Mouse (Mus musculus): ENCODE data around the gene Rpl27.
A peak's percentile ranks its signal among the peaks of the same experiment; 100 is the strongest.
"Not testable (repeated sequence)": the region's sequence is repeated elsewhere in the genome, so short reads cannot be mapped to it uniquely, and the experiment has no call there.

Gene Rpl27

DNA sequence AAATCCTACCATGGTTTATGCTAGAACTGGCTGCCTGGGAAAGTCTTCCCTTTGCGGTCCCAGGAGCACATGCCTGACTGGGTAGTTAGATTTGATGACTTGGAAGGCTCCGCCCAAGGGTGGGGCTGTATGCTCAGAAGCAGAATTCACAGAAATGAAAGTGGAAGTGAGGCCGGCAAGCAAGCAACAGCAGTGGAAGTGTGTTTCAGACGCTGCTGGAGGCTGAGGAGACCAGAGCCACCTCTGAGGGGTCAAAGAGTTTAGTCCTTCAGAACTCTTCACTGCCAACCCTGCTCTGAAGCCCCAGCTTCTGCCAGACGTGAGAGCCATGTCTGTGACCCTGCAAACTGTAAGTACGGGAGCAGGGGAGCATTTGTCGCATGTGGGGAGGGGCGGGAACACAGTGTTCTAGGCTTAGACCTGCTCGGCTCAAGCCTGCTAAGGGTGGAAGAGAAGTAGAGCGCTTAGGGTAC is 6.2 kb downstream of the Rpl27 start, which contains the start of gene Ifi35:
TSS of gene Ifi35 (plus strand) at position 134 of the 473 bp plus-strand sequence.
- DNase-seq: peak; percentile 88 to 91

DNA sequence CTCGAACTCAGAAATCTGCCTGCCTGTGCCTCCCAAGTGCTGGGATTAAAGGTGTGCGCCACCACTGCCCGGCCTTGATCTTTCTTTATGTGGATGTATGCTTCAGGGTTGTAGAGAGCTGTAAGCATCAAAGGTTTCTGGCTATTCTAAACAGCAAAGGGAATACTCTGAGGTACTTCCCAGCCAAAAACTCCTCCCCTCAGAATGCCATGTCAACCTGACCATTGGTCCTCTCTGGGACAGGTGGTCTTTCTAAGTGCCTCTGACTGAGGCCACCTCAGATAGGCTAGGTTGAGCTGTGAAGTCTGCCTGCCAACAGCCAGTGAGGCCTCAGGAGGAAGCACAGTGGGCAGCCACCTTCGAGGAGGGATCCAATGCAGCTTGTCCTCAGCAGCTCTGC is 6.8 kb downstream of the Rpl27 start:
- no peak for DNase-seq

DNA sequence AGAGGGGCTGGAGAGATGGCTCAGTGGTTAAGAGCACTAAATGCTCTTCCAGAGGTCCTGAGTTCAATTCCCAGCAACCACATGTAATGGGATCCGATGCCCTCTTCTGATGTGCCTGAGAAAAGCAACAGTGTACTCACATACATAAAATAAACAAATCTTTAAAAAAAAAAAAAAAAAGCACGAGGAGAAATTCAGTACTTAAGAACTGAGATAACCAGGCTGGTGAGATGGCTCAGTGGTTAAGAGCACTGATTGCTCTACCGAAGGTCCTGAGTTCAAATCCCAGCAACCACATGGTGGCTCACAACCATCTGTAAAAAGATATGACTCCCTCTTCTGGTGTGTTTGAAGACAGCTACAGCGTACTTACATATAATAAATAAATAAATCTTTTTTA is 7.5 kb downstream of the Rpl27 start:
- not testable (repeated sequence) for DNase-seq

DNA sequence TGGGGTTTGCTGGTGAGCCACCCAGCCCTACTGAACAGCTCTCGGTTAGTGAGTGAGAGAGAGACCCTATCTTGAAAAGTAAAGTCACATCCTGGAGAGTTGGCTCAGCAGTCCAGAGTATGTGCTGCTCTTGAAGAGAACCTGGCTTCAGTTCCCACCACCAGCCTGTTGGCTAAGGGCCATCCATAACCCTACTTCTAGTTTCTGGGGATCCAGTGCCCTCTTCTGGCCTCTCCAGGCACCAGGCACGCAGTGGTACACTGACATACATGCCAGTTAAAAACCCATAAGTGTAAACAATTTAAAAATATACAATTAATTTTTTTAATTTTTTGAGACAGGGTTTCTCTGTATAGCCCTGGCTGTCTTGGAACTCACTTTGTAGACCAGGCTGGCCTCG is 8.3 kb downstream of the Rpl27 start:
- DNase-seq: peak in 1 of 2 experiments; percentile 30

DNA sequence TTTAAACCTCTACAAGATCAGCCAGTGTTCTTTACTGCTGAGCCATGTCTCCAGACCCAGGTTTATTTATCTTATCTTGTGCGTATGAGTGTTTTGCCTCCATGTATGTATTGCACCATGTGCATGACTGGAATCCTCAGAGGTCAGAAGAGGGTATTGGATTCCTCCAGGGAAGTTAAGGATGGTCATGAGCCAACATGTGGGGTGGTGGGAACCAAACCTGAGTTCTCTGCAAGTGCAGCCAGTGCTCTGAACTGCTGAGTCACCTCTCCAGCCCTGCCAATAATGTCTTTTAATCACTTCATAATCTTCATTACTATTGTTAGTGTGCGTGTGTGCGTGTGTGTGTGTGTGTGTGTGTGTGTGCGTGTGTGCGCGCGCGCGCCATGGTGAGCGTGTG is 9.4 kb downstream of the Rpl27 start:
- DNase-seq: no peak

GRCm38 (mm10) chr11:101452093-101452774 is 10.1 kb downstream of the Rpl27 start:
- DNase-seq: no peak

DNA sequence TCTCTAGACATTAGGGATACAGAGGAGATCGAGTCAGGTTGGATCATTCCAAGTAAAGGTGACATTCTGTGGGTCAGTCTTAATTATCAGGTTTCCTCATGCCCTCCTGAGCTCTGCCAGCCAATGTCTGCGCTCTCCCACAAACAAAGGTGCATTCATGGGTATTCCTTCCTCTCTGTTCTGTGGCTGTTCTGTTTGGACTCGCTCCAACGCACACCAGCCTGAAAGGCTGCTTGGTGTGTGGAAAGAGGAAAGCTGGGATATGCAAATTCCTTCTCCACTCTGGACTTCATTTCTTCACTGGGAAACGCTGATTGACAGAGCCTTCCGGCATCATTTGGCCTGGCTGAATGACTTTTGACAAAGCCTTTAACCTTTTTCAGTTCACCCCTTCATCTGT is 12.6 kb downstream of the Rpl27 start:
- DNase-seq: peak in 1 of 2 experiments; percentile 19

DNA sequence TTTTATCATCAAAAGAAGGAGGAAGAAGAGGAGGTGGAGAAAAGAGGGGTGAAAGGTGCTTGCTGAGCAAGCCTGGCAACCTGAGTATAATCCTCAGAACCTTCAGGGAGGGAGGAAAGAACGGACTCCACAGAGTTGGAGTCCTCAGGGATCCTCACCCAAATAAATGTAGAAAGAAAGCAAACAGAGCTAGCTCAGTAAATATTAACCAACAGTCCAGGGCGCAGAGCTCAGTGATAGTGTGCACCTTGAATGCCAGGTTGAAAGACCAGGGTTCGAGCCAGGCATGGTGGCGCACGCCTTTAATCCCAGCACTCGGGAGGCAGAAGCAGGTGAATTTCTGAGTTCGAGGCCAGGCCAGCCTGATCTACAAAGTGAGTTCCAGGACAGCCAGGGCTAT is 13.5 kb downstream of the Rpl27 start:
- DNase-seq: no peak

DNA sequence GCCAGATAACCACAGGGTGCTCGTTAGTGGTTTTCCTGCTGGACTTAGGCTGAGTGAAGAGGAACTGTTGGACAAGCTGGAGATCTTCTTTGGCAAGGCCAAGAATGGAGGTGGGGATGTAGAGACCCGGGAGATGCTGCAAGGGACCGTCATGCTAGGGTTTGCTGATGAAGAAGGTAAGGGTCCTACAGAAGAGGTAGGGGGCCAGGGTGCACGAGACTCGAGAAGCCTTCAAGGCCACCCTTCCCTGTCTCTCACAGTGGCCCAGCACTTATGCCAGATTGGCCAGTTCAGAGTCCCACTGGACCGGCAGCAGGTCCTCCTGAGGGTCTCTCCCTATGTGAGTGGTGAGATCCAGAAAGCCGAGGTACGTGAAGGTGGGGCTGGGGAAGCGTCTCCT is 15.5 kb downstream of the Rpl27 start:
- DNase-seq: no peak

DNA sequence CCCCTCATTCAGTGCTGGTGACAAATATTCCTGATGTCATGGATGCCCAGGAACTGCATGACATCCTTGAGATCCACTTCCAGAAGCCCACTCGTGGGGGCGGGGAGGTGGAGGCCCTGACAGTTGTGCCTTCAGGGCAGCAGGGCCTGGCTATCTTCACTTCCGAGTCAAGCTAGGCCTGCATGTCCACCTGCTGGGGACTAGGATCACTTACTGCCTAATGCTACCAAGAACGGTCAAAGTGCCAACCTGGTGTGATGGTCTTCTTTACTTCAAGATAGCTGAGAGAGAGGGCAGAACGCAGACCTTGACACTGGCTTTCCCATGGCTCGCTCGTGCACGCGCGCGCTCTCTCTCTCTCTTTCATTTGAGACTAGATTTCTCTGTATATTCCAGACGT is 16.1 kb downstream of the Rpl27 start:
- DNase-seq: no peak

DNA sequence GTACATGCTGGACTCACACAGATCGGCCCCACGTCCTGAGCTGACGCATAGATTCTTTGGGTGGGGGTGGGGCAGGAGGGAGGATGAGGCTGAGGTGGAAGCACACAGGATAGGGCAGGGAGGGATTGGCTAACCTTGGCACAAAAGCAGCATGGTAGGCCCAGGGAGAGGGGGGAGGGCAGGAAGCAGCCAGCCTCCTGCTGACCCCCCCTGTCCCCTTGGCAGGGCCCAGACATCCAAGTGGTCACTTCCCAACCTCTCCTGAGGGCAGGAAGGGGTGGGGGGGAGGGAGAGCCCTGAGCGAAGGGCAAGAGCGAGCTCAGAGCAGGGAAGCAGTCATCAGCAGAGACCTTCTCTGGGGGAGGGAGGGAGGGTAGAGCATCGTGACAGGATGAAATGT is 17.6 kb downstream of the Rpl27 start:
- DNase-seq: peak; percentile 41 to 82

DNA sequence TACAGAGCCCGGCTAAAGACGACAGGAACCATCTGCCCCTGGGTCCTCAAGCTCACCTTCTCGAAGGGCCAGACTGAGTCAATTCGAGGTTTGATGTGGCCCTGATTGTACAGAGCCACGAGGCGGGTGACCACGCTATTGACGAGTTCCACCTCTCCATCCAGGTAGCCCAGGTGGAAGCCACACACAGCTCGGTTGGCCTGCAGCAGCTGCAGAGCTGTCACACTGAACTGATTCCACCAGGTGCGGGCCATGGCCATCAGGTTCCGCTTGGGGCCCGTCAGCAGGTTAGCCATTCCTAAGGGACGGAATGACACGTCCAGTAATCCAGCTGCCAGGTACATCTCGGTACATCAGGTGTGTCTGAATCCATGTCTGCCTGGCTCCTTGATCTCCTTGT is 18.2 kb downstream of the Rpl27 start:
- peak in 1 of 2 experiments; percentile 39 for DNase-seq

GRCm38 (mm10) chr11:101462141-101462540 is 20.0 kb downstream of the Rpl27 start:
- no peak for DNase-seq

DNA sequence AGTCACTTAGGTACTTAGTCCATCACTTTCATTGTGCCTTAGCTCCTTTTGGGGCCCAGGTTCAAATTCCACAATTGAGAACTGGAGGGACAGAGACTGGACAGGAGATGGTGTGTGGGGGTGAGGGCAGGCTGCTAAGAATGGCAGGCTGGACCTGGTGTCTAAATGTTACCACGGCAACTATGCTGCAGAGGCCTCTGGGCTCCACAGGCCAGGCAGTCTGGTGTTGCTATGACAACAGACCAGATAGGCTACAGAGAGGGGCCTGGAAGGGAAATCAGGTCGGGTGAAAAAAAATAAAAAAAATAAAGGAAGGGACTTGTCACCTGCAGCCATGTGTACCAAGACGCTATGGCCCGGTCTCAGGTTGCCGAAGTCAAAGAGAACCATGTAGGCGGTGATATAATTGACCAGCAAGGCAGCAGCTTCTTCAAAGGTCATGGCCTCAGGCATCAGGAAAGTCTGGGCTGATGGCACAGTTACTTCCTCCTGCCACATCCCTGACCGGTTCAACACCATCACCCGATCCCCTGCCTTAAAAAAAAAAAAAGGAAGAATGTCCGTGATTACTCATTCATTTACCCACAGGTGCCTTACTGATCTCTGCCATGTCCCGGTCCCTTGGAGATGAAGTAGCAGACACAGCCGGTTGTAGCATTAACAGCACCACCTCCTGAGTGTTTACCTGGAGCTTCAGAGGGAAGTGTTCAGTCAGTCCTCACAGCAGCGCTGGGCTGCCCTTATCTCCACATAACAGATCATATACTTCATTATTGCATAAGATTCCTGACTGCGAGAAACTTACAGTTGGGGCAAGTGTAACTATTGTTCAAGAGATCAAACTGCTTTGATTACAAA is 20.7 kb downstream of the Rpl27 start:
- DNase-seq: no peak

DNA sequence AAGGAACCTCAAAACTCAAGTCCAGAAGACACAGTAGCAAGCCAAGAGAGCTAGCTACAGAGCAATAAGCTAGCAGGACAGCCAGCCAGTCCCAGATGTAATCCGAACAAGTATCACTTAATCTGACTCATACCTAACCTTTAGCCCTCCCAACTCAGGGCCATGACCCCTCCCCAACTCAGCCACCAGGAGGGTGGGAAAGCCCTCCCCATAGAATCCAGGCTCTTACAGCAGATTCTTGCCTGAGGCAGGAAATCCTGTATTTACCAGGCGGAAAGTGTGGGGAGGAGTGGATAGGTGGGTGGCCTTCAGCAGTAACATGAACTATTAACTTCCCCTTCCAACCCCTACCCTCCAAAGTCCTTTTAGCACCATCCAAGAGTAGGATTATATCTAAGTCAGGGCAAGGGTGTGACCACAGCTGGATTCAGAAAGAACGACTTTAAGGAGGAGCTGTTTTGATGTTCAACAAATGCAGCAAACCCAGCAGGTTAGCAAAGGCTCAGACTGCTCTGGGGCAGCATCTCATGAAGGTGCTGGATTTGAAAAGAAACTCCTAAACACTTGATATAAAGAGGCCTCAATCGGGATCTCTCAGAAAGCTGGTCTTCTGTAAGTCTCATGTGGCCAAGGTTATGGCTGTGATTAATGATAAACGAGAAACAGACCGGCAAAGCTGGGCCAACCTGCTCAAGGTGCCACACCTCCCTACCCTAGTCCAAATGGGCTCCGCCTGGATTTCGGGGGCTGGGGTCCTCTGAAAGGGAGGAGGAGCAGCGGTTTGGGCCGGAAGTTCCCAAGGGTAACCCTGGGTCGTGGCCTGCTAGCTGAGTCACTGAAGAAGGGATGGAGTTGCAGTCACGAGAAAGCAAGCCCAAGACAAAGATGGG is 22.4 kb downstream of the Rpl27 start, which contains the start of gene Rnd2:
TSS of gene Rnd2 (plus strand) at position 789 of the 890 bp plus-strand sequence.
- peak; percentile 38 to 50 for DNase-seq

- DNase-seq: peak; percentile 53 to 81
Measured at GRCm38 (mm10) chr11:101465101-101465868, 23.2 kb downstream of the Rpl27 start.

- peak; percentile 83 to 89 for DNase-seq
Measured at GRCm38 (mm10) chr11:101465869-101466551, 23.9 kb downstream of the Rpl27 start, which contains the start of gene Vat1. Gene Vat1, minus strand, starts transcription at chr11:101466230.

GRCm38 (mm10) chr11:101466552-101466950 is 24.5 kb downstream of the Rpl27 start:
- DNase-seq: not testable (repeated sequence)

- DNase-seq: peak; percentile 74 to 83
Measured at GRCm38 (mm10) chr11:101467477-101468262, 25.6 kb downstream of the Rpl27 start.

DNA sequence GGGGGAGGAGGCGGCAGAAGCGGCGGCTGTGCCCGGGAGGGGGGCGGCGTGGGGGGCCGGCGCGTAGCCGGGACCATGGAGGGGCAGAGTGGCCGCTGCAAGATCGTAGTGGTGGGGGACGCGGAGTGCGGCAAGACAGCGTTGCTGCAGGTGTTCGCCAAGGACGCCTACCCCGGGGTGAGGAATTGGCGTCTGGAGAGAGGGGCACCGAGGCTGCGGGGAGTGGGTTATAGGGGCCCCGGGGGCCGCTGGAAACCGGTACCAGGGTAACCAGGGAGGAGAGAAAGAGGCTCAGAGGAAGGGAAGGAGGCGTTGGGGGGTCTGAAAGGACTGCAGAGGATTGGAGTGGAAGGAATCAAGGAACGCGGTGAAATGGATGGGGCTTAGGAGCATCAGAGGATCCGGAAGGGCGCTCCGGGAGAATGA is 26.2 kb downstream of the Rpl27 start:
- no peak for DNase-seq
